Mouse (Mus musculus) thymus, adult 2 months (tissue): ENCODE results near the gene Fam189b.

Experiments used
- CTCF ChIP-seq: fragments of 200-500 bp; IDR thresholded peaks from 2 replicates; pipeline ENCODE4 v1.5.1; 2012; ENCODE audit warnings: mild to moderate bottlenecking, control low read depth, low read length, moderate library complexity, borderline replicate concordance; ENCODE audit not compliant: control insufficient read depth, poor library complexity, insufficient read depth; ENCODE audit errors: extremely low read depth
- POLR2A ChIP-seq: fragments of 200-500 bp; IDR thresholded peaks from 2 replicates; pipeline ENCODE4 v1.6.1; 2012; ENCODE audit warnings: mild to moderate bottlenecking, low read length, control low read depth, moderate library complexity; ENCODE audit not compliant: control insufficient read depth, poor library complexity, insufficient read depth; ENCODE audit errors: extremely low read depth

GRCm38 (mm10) chr3:89236516-89236915 lies 53.6 kb downstream of the Fam189b start:
- TF ChIP-seq POLR2A = no peak
- TF ChIP-seq CTCF = no peak
